Mouse (Mus musculus) right cerebral cortex, adult 2 months (tissue): ENCODE results near the gene 4933402E13Rik.

Experiments used
- DNase-seq, 2 experiments: peaks; one replicate each; pipeline ENCODE4 v3.0.0; 2021 to 2022; ENCODE audit warnings: low spot score in 2 of 2

Gene 4933402E13Rik

DNA sequence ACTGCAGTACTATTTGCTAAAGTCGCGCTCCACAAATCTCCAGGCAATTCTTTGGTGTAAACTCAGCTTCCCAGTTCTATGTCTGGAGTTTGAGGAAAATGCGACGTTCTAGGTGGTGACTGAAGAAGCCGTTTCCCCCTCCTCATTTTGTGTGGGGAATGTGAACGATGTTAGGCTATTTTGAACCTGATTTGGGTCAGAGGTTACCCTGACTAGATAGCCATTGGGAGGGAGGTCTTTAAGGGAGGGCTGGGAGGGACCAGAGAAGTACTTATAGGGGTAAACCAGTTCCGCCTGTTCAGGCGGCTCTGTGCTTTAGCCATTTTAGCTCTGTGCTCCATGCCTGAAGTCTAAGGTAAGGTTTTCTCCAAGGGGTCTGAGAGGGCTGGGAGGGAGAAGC is at the start of gene 4933402E13Rik:
Gene 4933402E13Rik, plus strand, starts transcription at position 301 of the 400 bp plus-strand sequence.
- DNase-seq: no peak
